Mouse (Mus musculus) lung, postnatal 25 days (tissue): ENCODE results near the gene Anks4b.

Source experiments
- DNase-seq: peaks from one replicate; pipeline ENCODE4 v3.0.0; 2022; ENCODE audit warnings: low spot score

Anks4b gene

DNA sequence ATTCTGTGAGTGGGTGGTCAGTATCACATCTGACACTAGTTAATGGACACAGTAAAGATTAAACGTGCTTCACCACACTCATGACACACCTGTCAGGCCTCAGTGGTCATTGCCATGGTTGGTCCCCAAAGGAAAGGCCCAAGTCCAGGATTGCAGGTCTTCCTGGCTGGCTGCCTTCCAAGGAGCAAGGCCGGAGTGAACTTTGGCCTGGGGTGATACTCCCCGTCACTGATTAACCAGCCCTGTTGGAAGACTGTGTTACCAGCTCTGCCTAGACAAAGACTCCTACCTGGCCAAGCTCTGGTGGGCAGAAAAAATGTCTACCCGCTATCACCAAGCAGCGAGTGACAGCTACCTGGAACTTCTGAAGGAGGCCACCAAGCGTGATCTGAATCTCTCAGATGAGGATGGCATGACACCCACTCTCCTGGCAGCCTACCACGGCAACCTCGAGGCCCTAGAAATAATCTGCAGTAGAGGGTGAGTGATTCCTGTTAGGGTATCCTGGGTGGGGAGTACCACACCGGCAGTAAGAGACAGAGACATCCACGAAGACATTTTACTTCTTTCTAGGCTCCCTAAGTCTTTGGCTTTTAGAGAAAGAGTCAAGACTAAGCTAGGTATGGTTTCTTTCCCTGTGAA lies at the start of gene Anks4b:
Anks4b (plus strand) TSS at position 256 of the 642 bp plus-strand sequence.
- no peak for DNase-seq

GRCm38 (mm10) chr7:120124844-120125243 lies 48.8 kb upstream of the Anks4b start:
- DNase-seq, result peak; percentile 83

GRCm38 (mm10) chr7:120126976-120127685 lies 46.5 kb upstream of the Anks4b start:
- no peak for DNase-seq

GRCm38 (mm10) chr7:120127686-120128059 lies 46.0 kb upstream of the Anks4b start:
- no peak for DNase-seq

DNA sequence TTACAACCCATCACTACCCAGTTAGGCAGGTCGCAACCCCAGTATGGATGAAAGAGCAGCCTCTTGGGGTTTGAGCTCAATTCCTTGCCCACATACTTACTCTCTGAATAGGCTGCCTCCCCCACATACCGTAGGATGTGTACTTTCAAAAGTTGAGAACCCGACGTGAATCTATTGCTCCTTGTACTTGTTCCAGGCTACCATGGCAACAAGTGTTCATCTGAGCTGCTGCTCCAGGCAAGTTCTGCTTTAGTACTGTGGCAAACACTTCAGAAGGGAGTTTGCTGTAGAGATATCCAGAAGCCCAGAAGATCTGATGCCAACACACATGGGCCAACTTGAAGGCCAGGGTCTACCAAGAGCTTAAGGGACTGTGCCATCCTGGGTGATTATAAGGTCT lies 44.7 kb upstream of the Anks4b start:
- DNase-seq, result peak; percentile 66

DNA sequence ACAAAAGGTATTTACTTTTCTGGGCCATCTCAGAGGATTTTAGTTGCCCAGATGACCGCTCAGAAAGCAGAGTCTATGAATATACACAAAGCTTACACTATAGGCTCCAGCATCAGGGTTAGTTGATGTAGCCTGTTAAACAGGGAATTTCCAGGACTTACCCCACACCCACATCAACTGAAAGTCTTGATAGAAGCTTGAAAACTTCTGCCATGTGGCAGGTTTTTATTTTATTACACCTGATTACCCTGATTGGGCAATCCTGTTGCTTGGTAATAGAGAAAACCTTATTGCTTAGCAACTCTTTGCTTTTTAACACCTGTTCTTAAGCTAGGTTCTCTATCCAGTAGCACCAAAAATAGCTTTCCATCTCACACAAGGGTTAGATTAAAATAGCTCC lies 30.9 kb upstream of the Anks4b start:
- no peak for DNase-seq

GRCm38 (mm10) chr7:120145191-120145590 lies 28.5 kb upstream of the Anks4b start, which contains the start of gene Zp2:
TSS of gene Zp2 (minus strand) at chr7:120145291.
- DNase-seq, result no peak

GRCm38 (mm10) chr7:120150257-120150656 lies 23.4 kb upstream of the Anks4b start:
- DNase-seq, result no peak

DNA sequence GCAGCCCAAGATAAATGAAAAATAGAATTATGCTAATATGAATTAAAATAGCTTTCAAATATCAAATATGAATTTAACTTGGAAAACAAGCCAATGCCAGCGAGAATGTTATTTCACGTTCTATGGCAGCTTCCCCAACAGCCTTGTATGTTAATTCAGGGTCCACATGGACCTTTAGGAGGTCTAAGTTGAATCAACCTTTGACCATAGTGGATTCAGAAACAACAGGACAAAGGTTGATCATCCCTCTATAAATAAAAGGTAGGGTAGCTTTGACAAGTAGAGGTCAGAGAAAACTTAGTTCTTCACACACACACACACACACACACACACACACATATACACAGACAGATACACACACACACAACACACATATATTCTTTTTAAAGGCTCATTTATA lies 22.8 kb upstream of the Anks4b start:
- no peak for DNase-seq

- no peak for DNase-seq
Observed at GRCm38 (mm10) chr7:120156841-120157409, 16.7 kb upstream of the Anks4b start.

- DNase-seq, result no peak
Observed at GRCm38 (mm10) chr7:120157575-120158061, 16.0 kb upstream of the Anks4b start.

DNA sequence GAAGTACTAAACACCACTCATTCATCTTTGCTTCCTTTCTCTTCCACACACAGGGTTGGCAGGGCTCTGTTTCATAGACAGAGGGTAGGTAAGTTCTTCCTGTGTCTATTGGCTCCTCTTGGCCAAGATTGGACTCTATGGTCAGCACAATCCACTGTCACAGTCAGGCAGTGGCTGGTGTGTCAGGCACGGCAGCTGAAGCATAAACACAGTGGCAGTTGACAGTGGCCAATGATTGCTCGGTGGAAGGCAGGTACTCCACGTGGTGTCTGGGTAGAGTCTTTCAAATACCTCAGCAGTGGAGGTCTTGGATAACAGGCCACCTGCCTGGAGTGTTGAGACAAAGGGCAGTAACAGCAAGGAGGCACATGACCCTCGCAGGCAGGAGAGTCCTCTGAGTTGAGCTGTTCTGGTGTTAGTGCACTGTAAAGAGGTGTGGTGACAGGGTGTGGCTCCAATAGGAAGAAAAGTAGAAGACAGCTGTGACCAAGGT lies 15.5 kb upstream of the Anks4b start:
- DNase-seq, result peak; percentile 22

DNA sequence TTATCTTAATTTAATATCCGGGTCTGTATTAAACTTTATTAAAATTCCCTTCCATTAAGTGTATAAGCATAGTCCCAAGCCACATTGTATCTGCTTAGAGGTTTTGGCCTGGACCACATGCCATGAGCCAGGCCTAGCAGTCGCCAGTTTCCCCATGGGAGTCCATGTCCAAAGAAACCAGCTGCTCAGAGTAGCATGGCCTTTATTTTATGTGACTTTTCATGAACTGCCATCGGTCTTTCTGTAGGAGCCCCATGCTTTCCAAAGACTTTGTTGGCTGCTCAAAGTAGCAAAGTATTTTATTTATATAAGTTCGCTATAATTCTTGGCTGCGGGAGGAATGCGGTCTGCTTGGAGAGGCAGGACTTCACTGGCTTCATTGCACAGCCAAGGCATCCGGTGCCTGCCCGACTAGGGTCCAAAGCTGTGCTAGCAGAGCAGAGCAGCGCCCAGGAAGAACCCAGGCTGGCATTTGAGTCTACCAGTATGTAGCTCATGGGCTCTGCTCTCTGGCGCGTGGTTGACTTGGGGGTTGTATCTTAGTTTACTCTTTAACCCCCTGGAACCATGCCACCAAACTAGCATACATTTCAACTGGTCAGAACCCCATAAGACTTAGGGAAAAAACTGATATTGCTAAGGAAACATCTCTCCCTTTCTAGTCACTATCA lies 9.9 kb upstream of the Anks4b start:
- no peak for DNase-seq

GRCm38 (mm10) chr7:120172188-120172700 lies 1.4 kb upstream of the Anks4b start:
- no peak for DNase-seq

- no peak for DNase-seq
Observed at GRCm38 (mm10) chr7:120174723-120175504, 1.3 kb downstream of the Anks4b start.

DNA sequence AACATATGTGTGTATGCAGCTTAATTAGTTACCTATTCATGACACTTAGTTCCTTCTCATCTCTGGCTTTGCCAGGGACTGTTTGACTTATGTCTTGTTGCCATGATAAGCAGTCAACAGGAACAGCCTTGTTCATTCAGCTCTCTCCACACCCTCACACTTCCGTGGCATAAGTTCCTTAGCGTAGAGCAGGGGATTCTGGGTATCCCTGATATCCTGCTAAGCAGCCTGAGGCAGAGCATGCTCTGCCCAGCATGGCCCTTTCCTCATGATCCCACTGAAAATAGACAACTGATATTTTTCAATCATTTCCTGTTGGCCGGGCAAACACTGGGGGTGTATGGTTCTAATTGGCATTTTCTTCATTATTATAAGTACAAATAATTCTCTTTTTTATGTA lies 4.0 kb downstream of the Anks4b start:
- DNase-seq, result no peak

DNA sequence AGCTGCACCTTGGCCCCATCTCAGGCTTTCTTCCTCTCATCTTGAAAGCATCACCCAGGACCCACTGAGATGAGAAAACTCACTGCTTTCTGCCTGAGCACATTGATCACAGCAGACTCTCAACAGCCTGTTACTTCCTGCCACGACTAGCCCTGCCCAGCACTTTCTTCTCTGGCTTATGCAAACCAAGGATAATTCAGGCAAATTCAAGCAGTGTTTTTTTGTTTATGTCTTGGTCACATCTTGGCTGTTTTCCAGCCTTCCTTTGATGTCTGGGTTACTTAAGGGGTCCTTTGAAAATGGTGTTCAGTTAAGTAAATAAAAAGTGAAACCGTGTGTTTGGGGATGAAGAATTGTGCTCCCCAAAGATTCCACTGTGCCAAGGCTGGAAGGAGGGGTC lies 5.3 kb downstream of the Anks4b start:
- DNase-seq, result no peak

DNA sequence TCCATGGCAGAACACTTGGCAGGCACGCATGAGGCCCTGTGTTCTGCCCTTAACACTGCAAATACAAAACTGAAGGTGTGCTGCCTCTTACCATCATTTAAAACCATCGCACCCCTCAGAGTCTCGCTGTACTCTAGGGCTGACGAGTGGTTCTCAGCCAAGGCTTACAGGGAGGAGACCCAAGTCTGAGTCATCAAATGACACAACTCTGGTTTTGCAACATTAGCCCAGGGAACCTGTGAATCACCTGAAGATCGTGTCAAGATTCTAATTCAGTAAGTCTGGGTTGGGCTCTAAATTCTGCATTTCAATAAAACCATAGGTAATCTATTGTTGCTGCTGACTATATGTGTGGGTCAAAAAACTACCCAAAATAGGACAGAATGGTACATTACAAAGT lies 6.9 kb downstream of the Anks4b start:
- DNase-seq, result no peak

DNA sequence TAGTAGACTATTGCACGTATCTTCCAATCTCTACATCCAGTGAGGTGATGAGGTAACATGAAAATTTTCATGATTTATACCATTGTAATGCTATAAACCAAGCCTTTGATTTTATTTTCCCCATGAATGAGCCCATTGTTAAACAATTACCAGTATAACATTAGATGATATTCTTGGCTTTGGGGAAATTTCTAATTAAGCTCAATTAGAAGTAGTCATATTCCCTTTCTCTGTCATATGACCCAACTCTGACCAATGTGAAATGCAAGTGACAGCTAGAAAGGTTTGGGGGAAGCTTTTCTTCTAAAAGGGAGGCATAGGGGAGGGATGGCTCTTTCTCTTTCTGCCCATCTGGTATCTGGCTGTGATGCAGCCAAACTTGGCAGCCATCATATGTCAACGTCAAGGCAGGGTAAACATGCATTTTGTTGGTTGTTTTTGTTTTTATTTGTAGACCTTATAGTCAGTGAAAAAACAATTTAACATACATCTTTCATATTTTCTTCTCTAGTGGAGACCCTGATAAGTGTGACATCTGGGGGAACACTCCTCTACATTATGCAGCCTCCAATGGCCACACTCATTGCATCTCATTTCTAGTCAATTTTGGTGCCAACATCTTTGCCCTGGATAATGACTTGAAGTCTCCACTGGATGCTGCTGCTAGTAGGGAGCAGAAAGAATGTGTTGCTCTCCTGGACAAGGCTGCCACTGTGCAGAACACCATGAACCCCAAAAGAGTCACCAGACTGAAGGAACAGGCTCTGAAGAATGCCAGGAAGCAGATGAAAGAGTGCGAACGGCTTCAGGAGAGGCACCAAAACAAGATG lies 8.0 kb downstream of the Anks4b start:
- no peak for DNase-seq

- no peak for DNase-seq
Observed at GRCm38 (mm10) chr7:120182891-120183290, 9.2 kb downstream of the Anks4b start.

DNA sequence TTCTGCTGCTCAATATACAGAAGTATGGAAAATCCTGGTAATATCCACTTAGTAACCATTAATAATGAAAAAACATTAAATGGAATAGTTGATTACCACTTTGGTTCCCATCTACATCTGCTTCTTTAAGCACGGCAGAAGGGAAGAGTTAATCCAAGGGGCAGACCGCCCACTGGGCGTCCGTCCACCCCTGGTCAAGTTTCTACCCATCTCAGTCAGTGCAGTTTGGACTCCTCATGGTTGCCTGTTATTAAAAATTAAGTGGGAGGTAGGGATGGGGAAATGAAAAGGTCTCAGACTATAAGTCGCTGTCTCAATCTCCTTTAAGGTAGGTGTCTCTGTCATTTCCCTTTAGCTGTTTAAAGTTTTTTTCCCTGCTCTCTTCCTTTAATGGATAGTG lies 15.3 kb downstream of the Anks4b start:
- no peak for DNase-seq
